Comparison of ENCODE assay signal across 11 mouse cellular contexts in genomic region chr2:103192591-103192990, GRCm38 (mm10).
"Had no signal": no experiment of that assay in that cellular context is flagged by ENCODE, and none has a peak within 500 bp of the region (broad histone marks: within the 10 kb centered on the region; RNA-seq: fewer than 3 reads in every experiment).

No protein-coding gene starts in this region.

- DNase-seq: left cerebral cortex, postnatal 4 days; liver; liver, embryonic 13.5 days; liver, postnatal 0 days; lung, adult 18-20 months; lung, adult 2 months; lung, postnatal 10 days; lung, postnatal 14 days; lung, postnatal 36 days; lung, postnatal 4 days; midbrain, embryonic 14.5 days had no signal
